Mouse (Mus musculus) frontal cortex, postnatal 25 days (tissue): ENCODE measurements around the gene Rpl7l1.

ENCODE experiments used
- DNase-seq, 2 experiments: peaks; one replicate each; pipeline ENCODE4 v3.0.0; 2022; ENCODE audit warnings: low spot score in 2 of 2

Rpl7l1 gene

DNA sequence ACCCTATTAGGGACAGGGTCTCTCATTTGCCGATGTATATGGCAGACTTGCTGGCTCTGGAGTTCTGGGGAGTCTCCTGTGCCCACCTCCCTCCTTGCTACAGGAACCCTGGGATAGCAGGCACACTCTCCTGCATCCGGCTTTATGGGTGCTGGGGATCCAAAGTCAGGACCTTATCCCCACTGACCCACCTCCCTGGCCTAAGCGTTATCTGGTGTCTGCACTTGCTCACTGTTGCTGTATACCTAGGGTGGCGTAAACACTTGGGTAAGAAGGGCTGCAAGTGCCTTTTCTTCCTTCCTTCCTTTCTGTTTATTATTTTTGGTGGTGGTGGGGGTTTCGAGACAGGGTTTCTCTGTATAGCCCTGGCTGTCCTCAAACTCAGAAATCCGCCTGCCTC, 41.2 kb downstream of the Rpl7l1 start:
- DNase-seq, result no peak

DNA sequence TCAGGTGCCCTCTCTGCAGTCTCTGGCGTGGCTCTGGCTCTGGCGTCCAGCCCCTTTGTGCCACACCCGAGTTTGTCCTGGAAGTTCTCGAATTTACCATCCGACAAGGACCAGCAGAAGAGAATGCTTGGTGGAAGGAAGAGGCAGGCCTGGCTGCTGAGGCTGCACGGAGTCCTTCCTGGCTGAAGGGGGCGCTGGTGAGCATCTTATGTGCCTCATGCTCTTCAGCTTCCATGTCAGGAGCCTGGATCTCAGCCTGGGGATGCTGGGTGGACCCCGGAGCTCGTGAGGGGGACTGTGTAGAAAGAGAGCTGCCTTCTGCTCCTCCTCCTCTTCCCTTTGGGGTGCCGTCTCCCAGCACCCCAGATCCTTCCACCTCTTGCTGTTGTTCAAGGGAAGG, 46.3 kb downstream of the Rpl7l1 start:
- DNase-seq, result no peak

DNA sequence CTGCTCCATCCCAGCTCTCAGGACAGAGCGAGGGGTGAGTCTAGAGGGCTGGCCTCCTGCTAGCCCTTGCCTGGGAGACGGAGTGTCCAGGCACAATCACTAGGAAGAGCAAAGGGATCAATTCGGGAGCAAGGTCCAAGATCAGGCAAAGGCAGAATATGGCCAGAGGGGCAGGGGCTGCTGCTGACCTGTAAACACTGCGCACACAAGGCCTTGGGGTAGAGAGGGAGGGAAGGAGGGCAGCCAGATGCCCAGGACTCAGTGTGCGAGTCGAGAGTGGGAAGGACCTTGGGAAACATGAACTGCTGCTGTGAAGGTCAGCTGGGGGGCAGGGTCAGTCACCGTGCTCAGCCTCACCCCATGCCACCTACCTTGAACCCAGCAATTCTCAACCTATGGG, 47.2 kb downstream of the Rpl7l1 start:
- DNase-seq, result no peak

DNA sequence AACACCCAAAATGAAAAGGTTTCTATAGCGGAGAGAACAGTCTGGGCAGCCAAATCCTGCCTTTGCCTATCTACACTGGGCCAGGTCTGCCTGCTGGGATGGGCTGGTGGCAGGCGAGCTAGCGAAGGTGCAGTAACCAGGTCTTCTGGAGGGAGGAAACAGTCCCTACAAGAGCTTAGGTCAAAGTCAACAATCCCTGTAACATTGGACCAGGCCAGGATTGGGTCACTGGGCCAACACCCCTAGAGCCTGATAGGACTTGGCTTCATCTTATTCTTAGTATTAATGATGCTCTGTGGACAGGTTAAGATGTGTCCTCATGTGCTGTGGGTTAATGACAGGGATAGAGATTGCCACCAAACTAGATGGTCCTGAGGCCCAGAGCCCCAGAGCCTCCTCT, 48.4 kb downstream of the Rpl7l1 start:
- DNase-seq, result no peak

DNA sequence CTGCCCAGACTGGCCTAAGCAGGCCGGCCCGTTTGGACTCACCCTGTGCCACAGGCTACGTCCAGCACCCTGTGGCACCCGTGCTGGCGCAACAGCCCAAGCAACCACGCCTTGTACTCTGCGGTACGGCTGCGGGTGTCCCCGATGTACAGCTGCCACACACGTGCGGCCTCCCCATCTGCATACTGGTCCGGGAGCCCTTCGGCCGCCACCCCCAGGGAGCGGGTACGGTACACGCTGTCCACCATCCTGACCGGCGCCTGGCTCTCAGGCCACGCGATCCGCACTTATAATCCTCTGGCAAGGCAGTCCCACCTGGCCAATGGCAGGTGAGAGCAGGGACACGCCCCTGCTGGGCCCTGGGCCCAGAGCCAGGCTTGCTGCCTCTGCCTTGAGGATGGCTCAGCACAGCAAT, 53.6 kb downstream of the Rpl7l1 start, which contains the start of gene Gnmt:
TSS of gene Gnmt (minus strand) at position 265 of the 415 bp plus-strand sequence.
- no peak for DNase-seq

DNA sequence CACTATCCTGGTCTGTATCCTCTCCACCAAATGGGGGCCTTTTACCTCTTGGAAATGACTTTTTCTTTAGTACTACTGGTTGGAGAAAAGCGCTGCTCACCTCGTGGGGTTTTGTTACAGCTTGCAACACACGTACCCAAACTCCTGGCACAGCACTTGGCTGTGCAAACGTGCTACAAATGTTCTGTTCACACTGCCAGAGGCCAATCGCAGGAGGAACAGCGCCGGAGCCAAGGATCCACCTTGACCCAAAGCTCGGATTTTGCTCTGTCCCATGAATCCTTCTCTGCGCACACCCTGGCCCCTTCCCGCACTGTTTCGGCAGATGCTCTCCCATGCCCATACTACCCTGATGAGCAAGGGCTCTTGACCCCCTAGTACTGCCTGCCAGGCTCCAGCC, 54.0 kb downstream of the Rpl7l1 start:
- no peak for DNase-seq

DNA sequence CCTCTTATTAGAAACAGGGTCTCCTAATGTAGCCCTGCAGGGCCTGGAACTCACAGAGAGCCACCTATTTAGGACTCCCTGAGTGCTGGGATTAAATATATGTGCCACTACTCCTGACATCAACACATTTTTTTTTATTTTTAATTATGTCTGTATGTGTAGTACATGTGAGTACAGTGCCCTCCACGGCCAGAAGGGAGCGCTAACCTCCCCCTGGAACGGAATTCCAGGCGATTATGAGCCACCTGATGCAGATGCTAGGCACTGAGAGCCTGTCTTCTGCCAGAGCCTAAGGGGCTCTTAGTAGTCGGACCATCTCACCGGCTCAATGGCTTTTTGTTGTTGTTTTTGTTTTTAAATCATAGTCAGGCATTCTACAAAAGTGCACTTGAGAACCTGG, 54.5 kb downstream of the Rpl7l1 start:
- no peak for DNase-seq

DNA sequence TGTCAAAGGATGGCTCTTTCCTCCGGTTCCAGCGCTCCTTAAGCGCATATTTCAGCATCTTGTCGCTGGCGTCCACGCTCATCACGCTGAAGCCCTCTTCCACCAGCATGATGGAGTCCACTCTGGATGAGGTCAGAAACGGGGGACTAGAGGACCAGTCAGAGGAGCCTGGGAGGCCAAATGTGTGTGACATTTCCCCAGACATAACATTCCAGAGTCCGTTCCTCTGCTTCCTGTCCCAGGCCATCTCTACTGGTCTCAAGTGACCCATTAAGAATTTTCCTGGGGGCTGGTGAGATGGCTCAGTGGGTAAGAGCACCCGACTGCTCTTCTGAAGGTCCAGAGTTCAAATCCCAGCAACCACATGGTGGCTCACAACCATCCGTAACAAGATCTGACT, 55.2 kb downstream of the Rpl7l1 start:
- DNase-seq, result no peak

DNA sequence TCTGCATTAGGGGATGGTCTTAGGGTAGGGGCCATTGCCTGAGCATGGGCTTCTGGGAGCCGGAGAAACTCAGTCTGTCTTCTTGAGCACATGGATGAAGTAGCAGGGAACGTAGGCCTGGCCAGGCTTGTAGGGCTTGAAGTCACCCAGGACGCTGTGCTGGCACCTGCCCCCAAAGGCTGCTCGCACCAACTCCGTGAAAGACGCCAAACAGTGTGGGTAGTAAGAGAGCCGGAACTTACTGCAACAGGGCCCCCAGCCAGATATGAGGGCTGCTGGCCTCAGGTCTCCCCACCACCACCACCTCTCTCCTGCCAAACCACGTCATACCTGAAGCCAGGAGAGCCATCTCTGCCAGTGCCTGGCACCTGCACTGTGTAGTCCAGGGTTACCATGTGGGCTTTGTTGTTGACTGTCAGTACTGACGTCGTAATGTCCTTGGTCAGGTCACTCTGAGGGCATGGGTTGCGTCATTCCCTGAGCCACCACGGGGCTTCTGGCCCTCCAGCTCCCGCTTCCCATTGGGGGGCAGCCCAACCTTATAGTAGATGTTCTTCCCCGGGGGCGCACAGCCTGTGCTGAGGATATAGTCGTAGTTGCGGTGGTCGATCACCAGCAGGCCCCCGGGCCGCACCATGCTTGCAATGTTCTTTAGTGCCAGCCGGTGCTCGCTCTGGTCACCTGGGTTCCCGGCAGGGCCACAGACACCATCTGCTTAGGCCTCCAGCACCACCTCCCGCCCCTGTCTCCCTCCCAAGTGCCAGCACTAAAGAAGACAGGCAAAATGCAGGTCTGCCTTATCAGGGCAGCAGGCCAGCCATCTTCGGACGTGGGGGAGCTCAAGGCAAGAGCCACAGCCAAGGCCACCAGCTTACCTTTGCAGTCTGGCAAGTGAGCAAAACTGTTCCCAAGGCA, 56.5 kb downstream of the Rpl7l1 start:
- no peak for DNase-seq

DNA sequence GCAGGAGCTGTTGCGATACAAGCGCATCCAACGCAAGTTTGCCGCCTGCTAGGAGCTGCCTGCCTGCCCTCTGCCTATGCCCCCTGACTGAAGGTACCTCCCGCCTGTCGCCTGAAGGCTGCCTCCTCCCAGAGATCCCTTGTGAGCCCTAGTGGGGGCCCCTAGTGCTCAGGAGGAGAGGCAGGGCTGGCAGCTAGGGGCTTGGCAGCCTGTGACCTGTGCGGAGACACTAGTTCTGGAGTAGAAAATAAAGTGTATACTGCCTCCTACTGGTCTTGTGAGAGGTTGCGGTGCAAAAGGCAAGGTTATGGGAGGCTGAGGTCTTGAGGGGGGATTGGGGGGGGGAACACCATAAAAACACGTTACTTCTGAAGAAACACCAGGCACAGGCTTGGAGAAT, 57.2 kb downstream of the Rpl7l1 start:
- no peak for DNase-seq

DNA sequence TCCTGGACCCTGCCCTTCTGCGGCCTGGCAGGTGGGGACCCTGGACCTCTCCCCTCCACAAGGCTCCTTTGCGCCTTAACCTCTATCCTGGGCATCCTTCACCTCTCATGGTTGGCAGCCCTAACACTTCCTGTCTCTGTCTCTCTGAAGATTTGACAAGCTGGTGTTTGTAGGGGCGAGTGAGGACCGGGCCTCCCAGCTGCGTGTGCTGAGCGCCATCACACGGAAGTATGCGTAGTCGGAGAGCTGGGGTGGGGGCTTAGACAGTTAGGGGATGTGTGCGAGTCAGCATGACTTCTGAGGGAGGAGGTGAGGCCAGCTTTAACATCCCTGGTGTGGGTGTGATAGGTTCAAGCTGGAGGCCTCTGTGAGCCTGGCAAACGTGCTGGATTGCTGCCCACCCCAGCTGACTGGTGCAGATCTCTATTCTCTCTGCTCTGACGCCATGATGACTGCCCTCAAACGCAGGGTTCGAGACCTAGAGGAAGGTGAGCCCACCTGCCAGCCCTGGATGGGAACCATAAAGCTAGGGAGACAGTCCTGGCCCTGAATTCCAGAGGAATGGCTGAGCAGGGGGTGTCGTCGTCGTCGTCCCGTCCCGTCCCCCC, 57.9 kb downstream of the Rpl7l1 start:
- DNase-seq, result no peak
